ENCODE assay signal across 11 mouse cellular contexts in the genomic region with DNA sequence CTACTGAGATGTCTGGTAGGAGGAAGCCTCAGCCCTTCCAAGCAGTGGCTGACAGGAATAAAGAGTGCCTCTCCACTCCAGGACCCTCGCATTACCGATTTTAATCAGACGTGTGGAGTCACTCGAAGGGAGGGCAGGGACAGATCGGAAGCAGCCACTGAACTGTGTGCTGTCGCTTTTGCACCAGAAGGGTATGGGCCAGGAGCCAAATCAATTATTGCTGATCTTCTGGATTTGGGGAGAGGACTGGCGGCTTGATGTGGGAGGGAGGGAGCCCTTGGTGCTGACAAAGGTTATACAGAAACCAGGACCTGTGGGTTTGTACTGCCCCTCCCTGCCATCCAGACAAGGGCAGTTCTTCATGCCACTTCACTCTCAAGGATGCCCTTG.
DNase-seq lines count a peak whose midpoint lies in the region; ATAC-seq lines count a peak whose summit lies in the region.
"Had no signal": no experiment of that assay in that cellular context is flagged by ENCODE, and none has a peak within 500 bp of the region (broad histone marks: within the 10 kb centered on the region; RNA-seq: fewer than 3 reads in every experiment).

No protein-coding gene starts in this region.

- 33% methylated on average over 7 of the region's 7 CpGs for WGBS in limb, embryonic 10.5 days

- H3K27ac ChIP-seq in limb, embryonic 10.5 days = peak overlapping the region; percentile 16; the same call in 1 of the 2 replicates

- DNase-seq in adrenal gland, adult 2 months = peak; percentile 51
- DNase-seq in adrenal gland, postnatal 4 days (ENCODE audit: low spot score in 2 of 2) = no peak
- peak; percentile 77 for DNase-seq in retina, postnatal 1 day
- no peak for DNase-seq in retina, embryonic 14.5 days (ENCODE audit: low spot score)
- DNase-seq in limb, embryonic 10.5 days (ENCODE audit: low spot score) = no peak
- no peak for DNase-seq in frontal cortex, adult 2 months (ENCODE audit: extremely low spot score in 1 of 2, low spot score in 1 of 2)
- DNase-seq: layer of hippocampus, postnatal 36 days; lung, postnatal 36 days had no signal

- no peak for ATAC-seq in erythroid progenitor cell, adult 5-6 weeks (replicated peaks; ENCODE audit: low FRiP score, poor library complexity, severe bottlenecking)
- no peak for ATAC-seq in monocyte, adult 5-6 weeks (replicated peaks; ENCODE audit: insufficient number of reproducible peaks, low FRiP score, low TSS enrichment, poor library complexity, severe bottlenecking)
- ATAC-seq: Patski had no signal

- H3K36me3 ChIP-seq in limb, embryonic 10.5 days = no peaks in the 10 kb centered on the region

- H3K9me3 ChIP-seq in limb, embryonic 10.5 days (replicated peaks) = no peaks in the 10 kb centered on the region

- H3K27me3 ChIP-seq in limb, embryonic 10.5 days (ENCODE audit: low read depth, poor library complexity, severe bottlenecking) = peaks cover 10% of the 10 kb centered on the region; the same call in 1 of the 2 replicates
- H3K27me3 ChIP-seq: Patski had no signal

- H3K4me3 ChIP-seq in limb, embryonic 10.5 days = no peak overlapping the region

- peaks cover 50% of the 10 kb centered on the region for H3K4me1 ChIP-seq in limb, embryonic 10.5 days

Comparison
In these comparisons a context has a peak if more than half of its experiments do, and no peak if none do; other contexts are left out.
1. DNase-seq: peak in adrenal gland, adult 2 months (single experiment) and retina, postnatal 1 day (single experiment); none in adrenal gland, postnatal 4 days (0 of 2), retina, embryonic 14.5 days (single experiment), limb, embryonic 10.5 days (single experiment) and frontal cortex, adult 2 months (0 of 2).